Mouse (Mus musculus): ENCODE data around the gene Arhgap24.

GRCm38 (mm10) chr5:102757040-102757439 lies 275.8 kb downstream of the Arhgap24 start:
- TF ChIP-seq CTCF (IDR thresholded peaks at IDR 0.05; ENCODE audit: low read depth, low read length) (no peak), POLR2A (IDR thresholded peaks at IDR 0.05; ENCODE audit: extremely low read depth, insufficient read depth, low read length) (no peak)
